Mouse (Mus musculus) heart, postnatal 0 days (tissue): ENCODE measurements around the gene Pop4. TPM values are rescaled to one million over a fixed set of nuclear protein-coding genes. Genes with fewer than 3 reads are reported as not detected.
A peak's percentile ranks its signal among the peaks of the same experiment; 100 is the strongest.

ENCODE experiments used
- ATAC-seq: fragments of 200-750 bp; cut with Nextera tagmentation; 2 replicates; pipeline ENCODE4 v1.8.0; 2017; ENCODE audit warnings: low read depth, moderate number of reproducible peaks, moderate library complexity; ENCODE audit not compliant: insufficient read depth
- DNase-seq: peaks from one replicate; pipeline ENCODE4 v3.0.0-alpha.2; 2016; ENCODE audit warnings: low spot score
- H3K27ac ChIP-seq: fragments of 300-500 bp; sonication (generic); 2 replicates; pipeline ENCODE4 v1.5.1; 2014; ENCODE audit warnings: low read depth, mild to moderate bottlenecking
- H3K27me3 ChIP-seq: fragments of 300-500 bp; sonication (generic); 2 replicates; pipeline ENCODE4 v1.6.1; 2014; ENCODE audit warnings: low read length, mixed read lengths; ENCODE audit not compliant: control insufficient read depth, insufficient read depth
- H3K36me3 ChIP-seq: fragments of 300-500 bp; sonication (generic); replicated peaks from 2 replicates; pipeline ENCODE4 v1.6.1; 2014; ENCODE audit warnings: low read length, mixed read lengths; ENCODE audit not compliant: control insufficient read depth, insufficient read depth
- H3K4me1 ChIP-seq: fragments of 300-500 bp; sonication (generic); 2 replicates; pipeline ENCODE4 v1.6.1; 2014; ENCODE audit warnings: antibody characterized with exemption; ENCODE audit not compliant: control insufficient read depth, insufficient read depth
- H3K4me2 ChIP-seq: fragments of 300-500 bp; sonication (generic); 2 replicates; pipeline ENCODE4 v1.6.1; 2014; ENCODE audit warnings: low read depth, mild to moderate bottlenecking, low read length, moderate library complexity
- H3K4me3 ChIP-seq: fragments of 300-500 bp; sonication (generic); 2 replicates; pipeline ENCODE4 v1.5.1; 2014; ENCODE audit warnings: low read depth, low read length
- H3K9ac ChIP-seq: fragments of 300-500 bp; sonication (generic); replicated peaks from 2 replicates; pipeline ENCODE4 v1.6.1; 2014; ENCODE audit warnings: low read depth, low read length, mixed read lengths
- H3K9me3 ChIP-seq: fragments of 300-500 bp; sonication (generic); replicated peaks from 2 replicates; pipeline ENCODE4 v1.6.1; 2016; ENCODE audit warnings: low read length; ENCODE audit not compliant: control insufficient read depth
- CTCF ChIP-seq: IDR thresholded peaks from 2 replicates; pipeline ENCODE4 v1.5.1; 2016; ENCODE audit warnings: antibody characterized with exemption, control low read depth, low read depth
- EP300 ChIP-seq: IDR thresholded peaks from 2 replicates; pipeline ENCODE4 v1.6.1; 2016; ENCODE audit warnings: antibody characterized with exemption, low read depth
- WGBS: fragments of 180-500 bp; shearing (Covaris S2); extraction: QIAGEN DNeasy Blood & Tissue Kit; methylation state at CpG from one replicate; pipeline ENCODE4 v1.1.7; 2014; 5-methylcytosine and 5-hydroxymethylcytosine counted together
- polyA plus RNA-seq: library from polyadenylated mRNA; unstranded; fragments of >200 nt; fragmentation: Nextera tagmentation; extraction: Ambion mirVana; gene quantifications from 2 replicates; pipeline ENCODE4 v1.2.1, GENCODE M21; 2015
- total RNA-seq: library from RNA; depleted of rRNA; stranded (reverse); fragments of >200 nt; gene quantifications from 2 replicates; pipeline ENCODE4 v1.2.3, GENCODE M21; 2014; ENCODE audit warnings: low replicate concordance

Gene Pop4
- total and polyA plus RNA-seq, 2 experiments from 2014 or later, result 26.3 to 27.7 TPM

- ATAC-seq (no peak), DNase-seq (no peak)
- H3K4me3 ChIP-seq, result no peak overlapping the region
- no peaks in the 10 kb centered on the region for H3K27me3 ChIP-seq
- no peak overlapping the region for H3K9ac ChIP-seq
- TF ChIP-seq CTCF (no peak), EP300 (no peak)
- peaks cover 33% of the 10 kb centered on the region for H3K36me3 ChIP-seq
- H3K4me1 ChIP-seq, result peaks cover 45% of the 10 kb centered on the region
- 71% methylated on average over 8 of the region's 8 CpGs for WGBS
- peak overlapping the region; percentile 93 for H3K27ac ChIP-seq
- no peaks in the 10 kb centered on the region for H3K9me3 ChIP-seq
- no peak overlapping the region for H3K4me2 ChIP-seq
These were observed 52.4 kb downstream of the Pop4 start for GRCm38 (mm10) chr7:38218631-38219367.

DNA sequence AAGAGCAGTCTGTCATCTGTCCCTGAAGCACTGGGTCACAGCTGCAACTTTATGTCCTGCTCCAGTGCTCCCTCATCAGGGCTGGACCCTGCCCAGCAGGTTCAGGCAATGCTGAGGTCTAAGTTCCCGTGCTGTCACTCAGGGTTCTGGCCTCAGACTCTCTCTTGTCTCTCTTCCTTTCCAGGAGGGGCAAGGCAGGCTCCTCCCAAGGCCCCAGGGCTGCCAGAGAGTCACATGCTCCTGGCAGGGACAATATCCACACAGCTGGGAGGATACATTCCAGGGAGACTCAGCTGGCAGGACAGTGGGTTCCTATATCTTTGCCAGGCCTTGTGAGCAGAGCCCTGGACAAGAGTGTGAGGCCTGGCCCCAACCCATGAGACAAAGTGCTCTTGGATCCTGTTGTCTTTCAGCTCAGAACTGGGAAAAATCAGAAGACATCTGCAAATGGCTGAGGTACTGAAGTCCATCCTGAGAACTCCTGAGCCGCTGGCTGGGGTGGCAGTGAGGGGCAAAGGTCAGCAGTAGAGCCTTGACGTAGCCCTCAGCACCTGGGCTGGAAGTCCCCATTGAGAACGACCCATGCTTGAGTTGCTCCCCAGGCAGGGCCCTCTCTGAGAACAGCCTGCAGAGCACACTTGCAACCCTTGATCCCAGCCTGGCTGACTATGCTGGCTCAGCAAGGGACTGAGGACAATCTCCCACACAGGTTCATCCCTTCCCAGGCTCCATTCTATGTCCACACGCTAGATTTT, 53.6 kb downstream of the Pop4 start:
- H3K4me1 ChIP-seq, result peaks cover 47% of the 10 kb centered on the region
- peak; percentile 93 for TF ChIP-seq EP300
- peak; percentile 42 for TF ChIP-seq CTCF
- peak; percentile 91 for DNase-seq
- H3K9ac ChIP-seq, result 0 out of 2 replicates have a peak overlapping the region, but pooled peaks have one; percentile 28
- peak overlapping the region; percentile 93 for H3K27ac ChIP-seq
- 38% methylated on average over 5 of the region's 5 CpGs for WGBS
- peaks cover 33% of the 10 kb centered on the region for H3K36me3 ChIP-seq
- no peak overlapping the region for H3K4me2 ChIP-seq
- H3K27me3 ChIP-seq, result no peaks in the 10 kb centered on the region
- ATAC-seq, result peak; percentile 92
- H3K4me3 ChIP-seq, result no peak overlapping the region
- H3K9me3 ChIP-seq, result no peaks in the 10 kb centered on the region

DNA sequence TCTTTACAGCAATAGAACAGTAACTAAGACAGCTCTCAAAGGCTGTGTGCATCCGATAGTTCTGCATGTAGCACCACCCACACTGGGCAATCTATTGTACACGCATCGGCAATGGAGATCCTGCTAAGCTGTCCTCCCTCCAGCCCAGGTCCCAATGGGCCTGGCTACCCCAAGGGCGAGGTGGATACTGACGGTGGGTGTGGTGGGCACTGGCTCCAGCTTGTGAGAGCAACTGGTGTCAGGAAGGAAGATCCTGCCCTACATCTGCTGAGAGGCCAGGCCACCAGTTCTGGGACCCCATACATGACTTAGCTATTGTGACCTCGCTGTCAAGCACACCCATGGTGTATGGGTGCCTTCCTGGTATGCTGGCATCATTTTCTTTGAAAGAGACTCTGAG, 55.5 kb downstream of the Pop4 start:
- no peak for ATAC-seq
- Histone ChIP-seq H3K27ac (no peak overlapping the region), H3K9ac (no peak overlapping the region), H3K36me3 (peaks cover 23% of the 10 kb centered on the region), H3K27me3 (no peaks in the 10 kb centered on the region), H3K4me1 (peaks cover 50% of the 10 kb centered on the region), H3K4me3 (no peak overlapping the region), H3K4me2 (no peak overlapping the region), H3K9me3 (no peaks in the 10 kb centered on the region)
- no peak for TF ChIP-seq EP300
- TF ChIP-seq CTCF, result no peak
- DNase-seq, result no peak
- WGBS, result 84% methylated on average over 6 of the region's 6 CpGs

DNA sequence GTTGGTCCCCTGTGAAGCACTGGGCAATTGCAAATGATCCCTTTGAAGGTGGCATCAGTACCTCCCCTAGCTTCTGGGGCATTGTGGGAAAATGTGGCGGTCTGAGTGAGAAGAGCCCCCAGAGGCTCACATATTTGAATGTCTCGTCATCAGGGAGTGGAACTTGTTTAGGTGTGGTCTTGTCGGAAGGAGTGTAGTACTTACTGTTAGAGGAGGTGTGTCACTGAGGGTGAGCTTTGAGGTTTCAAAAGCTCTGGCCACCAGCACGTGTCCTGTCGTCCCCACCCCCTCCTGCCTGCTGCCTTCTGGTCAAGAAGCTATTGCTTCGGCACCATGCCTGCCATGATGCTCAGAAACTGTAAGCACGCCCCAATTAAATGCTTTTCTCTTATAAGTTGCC, 55.9 kb downstream of the Pop4 start:
- WGBS, result 73% methylated on average over 7 of the region's 7 CpGs

DNA sequence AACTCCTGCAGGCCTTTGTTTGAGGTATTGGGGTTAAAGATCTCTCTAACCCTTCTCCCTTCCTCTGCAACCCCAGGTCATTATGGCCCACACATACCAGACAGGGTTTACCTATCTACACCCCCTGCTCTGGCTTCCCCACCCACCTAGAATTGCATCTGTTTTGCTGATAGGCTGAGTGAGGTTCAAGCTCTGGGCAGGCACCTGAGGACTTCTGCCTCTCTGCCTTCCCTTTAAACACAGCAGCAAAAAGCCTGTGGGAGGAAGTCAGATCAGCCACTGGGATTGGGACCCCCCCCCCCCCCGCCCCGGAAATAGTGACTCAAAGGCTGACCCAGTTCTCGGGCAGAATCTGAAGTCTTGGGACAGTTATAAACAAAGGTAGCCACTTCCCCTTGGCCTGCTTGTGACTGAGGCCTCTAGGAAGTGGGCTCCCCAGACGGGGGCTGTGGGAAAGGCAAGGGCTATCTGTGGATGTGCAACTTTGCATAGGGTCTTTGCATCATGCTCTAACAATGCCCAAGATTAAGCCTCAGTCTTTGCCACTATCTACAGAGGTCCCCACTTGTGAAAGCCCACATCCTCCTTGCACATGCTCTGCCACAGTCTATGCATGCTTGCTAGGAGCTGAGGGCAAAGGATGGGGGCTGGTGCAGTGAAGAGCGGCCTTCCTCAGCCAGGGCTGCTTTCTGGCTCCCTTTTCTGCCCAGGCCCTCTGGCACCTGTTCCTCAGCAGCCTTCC, 56.6 kb downstream of the Pop4 start:
- no peaks in the 10 kb centered on the region for H3K9me3 ChIP-seq
- no peak overlapping the region for H3K4me3 ChIP-seq
- WGBS, result 45% methylated on average over 5 of the region's 5 CpGs
- TF ChIP-seq EP300, result no peak
- peaks cover 41% of the 10 kb centered on the region for H3K4me1 ChIP-seq
- peak overlapping the region; percentile 25; the same call in 1 of the 2 replicates for H3K27ac ChIP-seq
- H3K4me2 ChIP-seq, result no peak overlapping the region
- ATAC-seq (no peak), DNase-seq (no peak)
- H3K27me3 ChIP-seq, result no peaks in the 10 kb centered on the region
- H3K9ac ChIP-seq, result no peak overlapping the region
- H3K36me3 ChIP-seq, result peaks cover 13% of the 10 kb centered on the region; the same call in 1 of the 2 replicates

More for the DNA sequence above, 55.9 kb downstream of the Pop4 start:
- Histone ChIP-seq H3K27me3 (no peaks in the 10 kb centered on the region), H3K4me1 (peaks cover 46% of the 10 kb centered on the region), H3K27ac (no peak overlapping the region), H3K36me3 (peaks cover 19% of the 10 kb centered on the region), H3K4me2 (no peak overlapping the region), H3K4me3 (no peak overlapping the region), H3K9me3 (no peaks in the 10 kb centered on the region), H3K9ac (no peak overlapping the region)
- TF ChIP-seq CTCF, result no peak
- TF ChIP-seq EP300, result no peak
- no peak for ATAC-seq
- DNase-seq, result no peak
